Mouse (Mus musculus): Measurements from ENCODE around the gene Treml2. TPM values are rescaled to one million over a fixed set of nuclear protein-coding genes. Genes with fewer than 3 reads are reported as not detected.
A peak's percentile ranks its signal among the peaks of the same experiment; 100 is the strongest.
"Not testable (repeated sequence)": the region's sequence is repeated elsewhere in the genome, so short reads cannot be mapped to it uniquely, and the experiment has no call there.

Treml2 gene
- total RNA-seq, 2 experiments from 2014 or later = 0.15 to 0.29 TPM

GRCm38 (mm10) chr17:48287276-48287675 is 12.0 kb upstream of the Treml2 start:
- DNase-seq (ENCODE audit: low spot score in 2 of 2) = no peak

GRCm38 (mm10) chr17:48293500-48294194 is 5.7 kb upstream of the Treml2 start:
- no peak for DNase-seq (ENCODE audit: low spot score in 2 of 2)

GRCm38 (mm10) chr17:48299756-48300155 is 458 bp downstream of the Treml2 start:
- no peak for DNase-seq (ENCODE audit: low spot score in 2 of 2)

GRCm38 (mm10) chr17:48300199-48300598 is 901 bp downstream of the Treml2 start:
- DNase-seq (ENCODE audit: low spot score in 2 of 2) = no peak

GRCm38 (mm10) chr17:48300861-48301260 is 1.6 kb downstream of the Treml2 start:
- no peak for DNase-seq (ENCODE audit: low spot score in 2 of 2)

GRCm38 (mm10) chr17:48301792-48302191 is 2.5 kb downstream of the Treml2 start:
- DNase-seq (ENCODE audit: low spot score in 2 of 2) = no peak

GRCm38 (mm10) chr17:48312124-48312523 is 12.8 kb downstream of the Treml2 start:
- DNase-seq (ENCODE audit: low spot score in 2 of 2) = no peak

- not testable (repeated sequence) for DNase-seq (ENCODE audit: low spot score in 2 of 2)
These were observed 16.7 kb downstream of the Treml2 start, which contains the start of gene B430306N03Rik for GRCm38 (mm10) chr17:48315905-48316579. TSS of gene B430306N03Rik (plus strand) at chr17:48316141.

GRCm38 (mm10) chr17:48318686-48319085 is 19.4 kb downstream of the Treml2 start:
- no peak for DNase-seq (ENCODE audit: low spot score in 2 of 2)

- DNase-seq (ENCODE audit: low spot score in 2 of 2) = no peak
These were observed 22.0 kb downstream of the Treml2 start for GRCm38 (mm10) chr17:48321279-48321678.

GRCm38 (mm10) chr17:48323236-48323635 is 23.9 kb downstream of the Treml2 start:
- no peak for DNase-seq (ENCODE audit: low spot score in 2 of 2)

- no peak for DNase-seq (ENCODE audit: low spot score in 2 of 2)
These were observed 25.0 kb downstream of the Treml2 start for GRCm38 (mm10) chr17:48324258-48324657.

GRCm38 (mm10) chr17:48325093-48325492 is 25.8 kb downstream of the Treml2 start:
- DNase-seq (ENCODE audit: low spot score in 2 of 2) = no peak

GRCm38 (mm10) chr17:48325638-48326037 is 26.3 kb downstream of the Treml2 start:
- no peak for DNase-seq (ENCODE audit: low spot score in 2 of 2)

- no peak for DNase-seq (ENCODE audit: low spot score in 2 of 2)
These were observed 27.4 kb downstream of the Treml2 start for GRCm38 (mm10) chr17:48326656-48327055.

GRCm38 (mm10) chr17:48332524-48332923 is 33.2 kb downstream of the Treml2 start:
- DNase-seq (ENCODE audit: low spot score in 2 of 2) = no peak

- DNase-seq (ENCODE audit: low spot score in 2 of 2) = no peak
These were observed 34.9 kb downstream of the Treml2 start for GRCm38 (mm10) chr17:48334186-48334585.

GRCm38 (mm10) chr17:48336857-48337256 is 37.6 kb downstream of the Treml2 start:
- DNase-seq (ENCODE audit: low spot score in 2 of 2) = peak; percentile 63 to 80

GRCm38 (mm10) chr17:48340267-48340666 is 41.0 kb downstream of the Treml2 start:
- DNase-seq (ENCODE audit: low spot score in 2 of 2) = no peak

GRCm38 (mm10) chr17:48341947-48342346 is 42.6 kb downstream of the Treml2 start:
- no peak for DNase-seq (ENCODE audit: low spot score in 2 of 2)

- DNase-seq (ENCODE audit: low spot score in 2 of 2) = no peak
These were observed 43.8 kb downstream of the Treml2 start for GRCm38 (mm10) chr17:48343065-48343464.

- DNase-seq (ENCODE audit: low spot score in 2 of 2) = no peak
These were observed 46.5 kb downstream of the Treml2 start for GRCm38 (mm10) chr17:48345824-48346223.

GRCm38 (mm10) chr17:48346231-48346630 is 46.9 kb downstream of the Treml2 start, which contains the start of gene Trem2:
TSS of gene Trem2 (plus strand) at chr17:48346401.
- DNase-seq (ENCODE audit: low spot score in 2 of 2) = no peak
